Mouse (Mus musculus): ENCODE results near the gene Unkl.
A peak's percentile ranks its signal among the peaks of the same experiment; 100 is the strongest.

The Unkl gene

GRCm38 (mm10) chr17:25253760-25254159 is 65.6 kb downstream of the Unkl start:
- no peak for DNase-seq (ENCODE audit: low read depth in 1 of 2, low spot score in 2 of 2)

- DNase-seq (ENCODE audit: low read depth in 1 of 2, low spot score in 2 of 2) = no peak
These were observed 66.9 kb downstream of the Unkl start for GRCm38 (mm10) chr17:25255110-25255509.

- DNase-seq (ENCODE audit: low read depth in 1 of 2, low spot score in 2 of 2) = no peak
These were observed 68.0 kb downstream of the Unkl start, which contains the start of gene Baiap3 for GRCm38 (mm10) chr17:25256140-25256754. Gene Baiap3, minus strand, starts transcription at chr17:25256364.

- DNase-seq (ENCODE audit: low read depth in 1 of 2, low spot score in 2 of 2) = no peak
These were observed 69.6 kb downstream of the Unkl start for GRCm38 (mm10) chr17:25257804-25258261.

- no peak for DNase-seq (ENCODE audit: low read depth in 1 of 2, low spot score in 2 of 2)
These were observed 76.3 kb downstream of the Unkl start for GRCm38 (mm10) chr17:25264453-25264852.

GRCm38 (mm10) chr17:25270795-25271335 is 82.7 kb downstream of the Unkl start:
- no peak for DNase-seq (ENCODE audit: low read depth in 1 of 2, low spot score in 2 of 2)

- no peak for DNase-seq (ENCODE audit: low read depth in 1 of 2, low spot score in 2 of 2)
These were observed 84.1 kb downstream of the Unkl start for GRCm38 (mm10) chr17:25272326-25272725.

GRCm38 (mm10) chr17:25272951-25273705 is 84.9 kb downstream of the Unkl start:
- peak; percentile 79 to 92 for DNase-seq (ENCODE audit: low read depth in 1 of 2, low spot score in 2 of 2)

- DNase-seq (ENCODE audit: low read depth in 1 of 2, low spot score in 2 of 2) = peak; percentile 80 to 93
These were observed 85.7 kb downstream of the Unkl start for GRCm38 (mm10) chr17:25273706-25274501.

- no peak for DNase-seq (ENCODE audit: low read depth in 1 of 2, low spot score in 2 of 2)
These were observed 86.6 kb downstream of the Unkl start, which contains the start of gene Ube2i for GRCm38 (mm10) chr17:25274571-25275346. Gene Ube2i, minus strand, starts transcription at chr17:25274622.

- DNase-seq (ENCODE audit: low read depth in 1 of 2, low spot score in 2 of 2) = no peak
These were observed 87.6 kb downstream of the Unkl start for GRCm38 (mm10) chr17:25275833-25276232.

GRCm38 (mm10) chr17:25282133-25282532 is 93.9 kb downstream of the Unkl start:
- no peak for DNase-seq (ENCODE audit: low read depth in 1 of 2, low spot score in 2 of 2)
